Mouse (Mus musculus) embryonic facial prominence, embryonic 11.5 days (tissue): ENCODE measurements at regions not wholly inside any gene's neighbourhood (a gene's known extent, or its start where the extent isn't known, plus 50 kb on each side); places are given as distances from the start of the nearest gene placed in this dataset.
"Not testable (repeated sequence)": the region's sequence is repeated elsewhere in the genome, so short reads cannot be mapped to it uniquely, and the experiment has no call there.

Source experiments
- ATAC-seq: fragments of 200-750 bp; cut with Nextera tagmentation; replicated peaks from 2 replicates; pipeline ENCODE4 v1.8.0; 2017; ENCODE audit warnings: low read depth; ENCODE audit not compliant: insufficient number of reproducible peaks, low FRiP score, low TSS enrichment
- DNase-seq: peaks from one replicate; pipeline ENCODE4 v3.0.0-alpha.2; 2015; ENCODE audit warnings: low spot score
- H3K27ac ChIP-seq: fragments of 300-500 bp; sonication (generic); replicated peaks from 2 replicates; pipeline ENCODE4 v1.5.1; 2014; ENCODE audit warnings: mild to moderate bottlenecking, low read depth, low read length, control low read depth
- H3K27me3 ChIP-seq: fragments of 300-500 bp; sonication (generic); 2 replicates; pipeline ENCODE4 v1.6.1; 2014; ENCODE audit warnings: mild to moderate bottlenecking, low read length, moderate library complexity, mixed read lengths; ENCODE audit not compliant: control insufficient read depth, insufficient read depth
- H3K36me3 ChIP-seq: fragments of 300-500 bp; sonication (generic); replicated peaks from 2 replicates; pipeline ENCODE4 v1.6.1; 2014; ENCODE audit warnings: low read depth, mild to moderate bottlenecking, low read length, moderate library complexity, mixed read lengths; ENCODE audit not compliant: control insufficient read depth, insufficient read depth
- H3K4me1 ChIP-seq: fragments of 300-500 bp; sonication (generic); 2 replicates; pipeline ENCODE4 v1.6.1; 2014; ENCODE audit warnings: low read length, mixed read lengths; ENCODE audit not compliant: control insufficient read depth, insufficient read depth
- H3K4me2 ChIP-seq: fragments of 300-500 bp; sonication (generic); 2 replicates; pipeline ENCODE4 v1.6.1; 2014; ENCODE audit warnings: low read depth, mild to moderate bottlenecking, control low read depth, low read length, moderate library complexity
- H3K4me3 ChIP-seq: fragments of 300-500 bp; sonication (generic); 2 replicates; pipeline ENCODE4 v1.5.1; 2014; ENCODE audit warnings: low read depth, low read length, control low read depth
- H3K9ac ChIP-seq: fragments of 300-500 bp; sonication (generic); replicated peaks from 2 replicates; pipeline ENCODE4 v1.6.1; 2014; ENCODE audit warnings: mild to moderate bottlenecking, control low read depth, low read length
- H3K9me3 ChIP-seq: fragments of 300-500 bp; sonication (generic); replicated peaks from 2 replicates; pipeline ENCODE4 v1.6.1; 2016; ENCODE audit warnings: mild to moderate bottlenecking, low read length, inconsistent platforms, mixed read lengths; ENCODE audit not compliant: control insufficient read depth
- WGBS: fragments of 180-500 bp; shearing (Covaris S2); extraction: QIAGEN DNeasy Blood & Tissue Kit; methylation state at CpG from one replicate; pipeline ENCODE4 v1.1.7; 2014; 5-methylcytosine and 5-hydroxymethylcytosine counted together

- Histone ChIP-seq H3K27ac (no peak overlapping the region), H3K36me3 (no peaks in the 10 kb centered on the region), H3K9ac (no peak overlapping the region), H3K27me3 (no peaks in the 10 kb centered on the region), H3K4me2 (no peak overlapping the region), H3K9me3 (no peaks in the 10 kb centered on the region), H3K4me1 (no peaks in the 10 kb centered on the region), H3K4me3 (no peak overlapping the region)
- WGBS: 16% methylated on average over 2 of the region's 2 CpGs
- ATAC-seq: no peak
- DNase-seq: no peak
These were observed 188.1 kb downstream of the Lyplal1 start for GRCm38 (mm10) chr1:185929000-185929399.

DNA sequence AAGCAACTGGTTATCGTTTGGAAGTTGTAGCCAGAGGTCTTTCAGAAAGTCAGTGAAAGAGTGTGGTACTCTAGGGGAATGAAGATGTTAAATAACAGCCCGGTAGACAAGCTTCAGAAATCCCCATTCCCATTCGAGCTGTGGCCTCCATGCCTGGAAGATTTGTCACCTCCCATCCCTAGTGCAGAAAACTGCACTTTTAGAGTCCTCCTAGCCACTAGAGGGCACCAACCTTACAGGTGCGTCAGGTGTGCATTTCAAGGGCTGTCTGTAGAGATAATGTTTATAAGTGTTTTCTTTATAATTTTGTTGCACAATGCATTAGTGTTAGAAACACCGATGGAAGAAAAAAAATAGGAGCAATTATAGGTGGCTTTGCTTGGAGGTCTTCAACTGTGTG, 187.3 kb downstream of the Lyplal1 start:
- ATAC-seq: no peak
- WGBS: 81% methylated on average over 5 of the region's 5 CpGs

GRCm38 (mm10) chr1:185933623-185934022, 183.5 kb downstream of the Lyplal1 start:
- no peak overlapping the region for H3K27ac ChIP-seq
- H3K4me1 ChIP-seq: no peaks in the 10 kb centered on the region
- H3K4me2 ChIP-seq: no peak overlapping the region
- no peak overlapping the region for H3K9ac ChIP-seq
- H3K9me3 ChIP-seq: no peaks in the 10 kb centered on the region
- H3K4me3 ChIP-seq: no peak overlapping the region
- H3K36me3 ChIP-seq: no peaks in the 10 kb centered on the region
- H3K27me3 ChIP-seq: no peaks in the 10 kb centered on the region
- DNase-seq (no peak), ATAC-seq (no peak)
- WGBS: 81% methylated on average over 3 of the region's 3 CpGs

More for the DNA sequence above, 187.3 kb downstream of the Lyplal1 start:
- Histone ChIP-seq H3K36me3 (no peaks in the 10 kb centered on the region), H3K9ac (no peak overlapping the region), H3K9me3 (no peaks in the 10 kb centered on the region), H3K27ac (no peak overlapping the region), H3K4me3 (no peak overlapping the region), H3K4me1 (no peaks in the 10 kb centered on the region), H3K27me3 (no peaks in the 10 kb centered on the region), H3K4me2 (no peak overlapping the region)
- DNase-seq: no peak

DNA sequence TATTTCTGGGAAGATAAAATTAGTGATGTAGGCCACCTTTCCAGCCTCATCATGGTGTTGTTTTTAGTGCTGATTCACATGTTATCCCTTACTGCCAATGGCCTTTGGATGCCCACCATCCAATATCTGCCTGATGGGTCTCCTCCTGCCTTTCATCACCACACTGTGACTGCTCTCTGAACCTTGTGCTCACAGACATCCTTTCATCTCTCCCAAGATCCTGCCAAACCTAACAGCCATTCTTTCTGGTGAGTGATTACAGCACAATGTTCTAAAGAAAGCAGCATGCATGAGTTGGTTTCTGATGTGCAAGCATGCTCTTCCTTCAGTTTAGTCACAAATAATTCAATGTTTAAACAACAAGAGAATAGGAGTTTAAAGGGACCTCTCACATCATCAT, 180.1 kb downstream of the Lyplal1 start:
- Histone ChIP-seq H3K36me3 (no peaks in the 10 kb centered on the region), H3K4me1 (no peaks in the 10 kb centered on the region), H3K27ac (no peak overlapping the region), H3K4me3 (no peak overlapping the region), H3K4me2 (no peak overlapping the region), H3K9me3 (no peaks in the 10 kb centered on the region), H3K9ac (no peak overlapping the region), H3K27me3 (no peaks in the 10 kb centered on the region)
- ATAC-seq: no peak
- DNase-seq: no peak

DNA sequence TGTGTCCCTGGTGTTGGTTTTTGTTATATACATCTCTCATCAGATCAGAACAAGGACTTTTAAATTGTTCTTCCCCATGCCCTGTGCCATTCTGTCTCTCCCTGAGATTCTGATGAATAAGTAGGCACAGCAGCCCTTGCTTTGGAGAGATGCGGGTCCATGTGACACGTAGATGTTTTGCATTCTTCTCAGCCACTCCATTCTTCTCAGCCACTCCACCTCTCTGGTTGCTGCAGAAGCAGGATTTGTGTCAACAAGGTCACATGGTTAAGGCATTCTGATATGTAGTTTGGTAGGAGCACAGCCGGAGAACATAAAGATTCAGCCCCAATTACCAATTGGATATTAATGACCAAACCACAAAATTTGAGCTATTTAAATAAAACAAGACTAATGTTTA, 177.2 kb downstream of the Lyplal1 start:
- Histone ChIP-seq H3K9ac (no peak overlapping the region), H3K27me3 (no peaks in the 10 kb centered on the region), H3K36me3 (no peaks in the 10 kb centered on the region), H3K4me2 (no peak overlapping the region), H3K4me3 (no peak overlapping the region), H3K27ac (no peak overlapping the region), H3K9me3 (no peaks in the 10 kb centered on the region), H3K4me1 (no peaks in the 10 kb centered on the region)
- ATAC-seq (no peak), DNase-seq (no peak)
- WGBS: 68% methylated on average over 3 of the region's 3 CpGs

DNA sequence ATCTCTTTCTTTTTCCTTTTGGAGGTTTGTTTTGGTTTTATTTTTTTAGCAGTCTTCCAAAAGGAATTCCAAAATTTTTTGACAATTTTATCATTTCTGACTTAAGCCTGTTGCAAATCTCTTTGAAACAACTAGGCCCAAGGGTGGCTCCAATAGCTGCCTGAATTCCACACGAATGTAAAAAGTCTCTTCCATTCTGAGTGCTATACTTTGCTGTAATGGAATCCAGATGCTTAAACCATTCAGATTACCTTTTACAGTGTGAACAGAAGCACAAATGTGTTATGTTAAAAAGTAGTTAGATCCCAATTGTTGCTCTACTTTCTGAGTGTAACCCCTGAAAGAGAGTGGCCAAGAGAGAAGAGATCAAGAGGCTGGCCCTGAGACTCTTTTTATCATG, 176.6 kb downstream of the Lyplal1 start:
- no peaks in the 10 kb centered on the region for H3K27me3 ChIP-seq
- no peak overlapping the region for H3K27ac ChIP-seq
- H3K4me3 ChIP-seq: no peak overlapping the region
- H3K4me2 ChIP-seq: no peak overlapping the region
- H3K36me3 ChIP-seq: no peaks in the 10 kb centered on the region
- DNase-seq: peak; percentile 69
- no peaks in the 10 kb centered on the region for H3K4me1 ChIP-seq
- H3K9me3 ChIP-seq: no peaks in the 10 kb centered on the region
- 22% methylated on average over 1 of the region's 1 CpGs for WGBS
- ATAC-seq: no peak
- no peak overlapping the region for H3K9ac ChIP-seq

GRCm38 (mm10) chr1:185951163-185951562, 165.9 kb downstream of the Lyplal1 start:
- H3K27me3 ChIP-seq: no peaks in the 10 kb centered on the region
- no peak overlapping the region for H3K4me3 ChIP-seq
- no peaks in the 10 kb centered on the region for H3K9me3 ChIP-seq
- no peak overlapping the region for H3K27ac ChIP-seq
- ATAC-seq (no peak), DNase-seq (no peak)
- H3K9ac ChIP-seq: no peak overlapping the region
- H3K36me3 ChIP-seq: no peaks in the 10 kb centered on the region
- whole genome bisulfite sequencing: 87% methylated on average over 1 of the region's 1 CpGs
- no peak overlapping the region for H3K4me2 ChIP-seq
- H3K4me1 ChIP-seq: no peaks in the 10 kb centered on the region

- H3K4me1 ChIP-seq, H3K36me3 ChIP-seq, DNase-seq, H3K4me3 ChIP-seq, H3K9me3 ChIP-seq, H3K27me3 ChIP-seq, H3K9ac ChIP-seq, H3K27ac ChIP-seq, ATAC-seq, H3K4me2 ChIP-seq: not testable (repeated sequence)
- whole genome bisulfite sequencing: 37% methylated on average over 1 of the region's 1 CpGs
These were observed 161.3 kb downstream of the Lyplal1 start for GRCm38 (mm10) chr1:185955821-185956220.

DNA sequence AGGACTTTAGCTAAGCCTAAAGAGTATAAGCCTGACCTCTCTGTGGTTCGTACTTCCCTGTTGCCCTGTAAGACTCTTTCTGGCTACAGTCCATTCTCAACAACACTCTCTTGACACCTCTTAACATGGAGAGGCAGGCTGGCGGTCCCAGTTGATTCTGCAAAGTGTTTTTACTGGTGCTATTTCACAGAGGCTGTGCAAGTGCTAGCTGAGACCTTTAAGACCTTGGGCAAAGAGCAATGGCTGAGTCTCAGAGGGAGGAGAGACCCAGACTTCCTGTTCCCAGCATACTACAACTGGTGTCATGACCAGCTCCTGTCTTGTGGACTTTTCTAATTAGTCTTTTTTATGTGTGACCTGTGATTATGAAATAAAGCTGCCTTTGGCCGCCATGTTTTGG, 159.6 kb downstream of the Lyplal1 start:
- Histone ChIP-seq H3K4me2 (no peak overlapping the region), H3K36me3 (no peaks in the 10 kb centered on the region), H3K9me3 (no peaks in the 10 kb centered on the region), H3K9ac (no peak overlapping the region), H3K4me1 (no peaks in the 10 kb centered on the region), H3K27ac (no peak overlapping the region), H3K27me3 (no peaks in the 10 kb centered on the region), H3K4me3 (no peak overlapping the region)
- WGBS: 82% methylated on average over 3 of the region's 3 CpGs
- DNase-seq (no peak), ATAC-seq (no peak)
